Mouse (Mus musculus) neural tube, embryonic 14.5 days (tissue): ENCODE measurements around the gene Kpna3. TPM values are rescaled to one million over a fixed set of nuclear protein-coding genes. Genes with fewer than 3 reads are reported as not detected.

Experiments
- polyA plus RNA-seq: library from polyadenylated mRNA; unstranded; fragments of >200 nt; fragmentation: Nextera tagmentation; extraction: Ambion mirVana; gene quantifications from 2 replicates; pipeline ENCODE4 v1.2.1, GENCODE M21; 2014

The Kpna3 gene
- polyA plus RNA-seq, 1 experiment from 2014 or later = 82.1 TPM

Other genes with a start within 250 kb of the Kpna3 start
- 0.27 and 0.29 TPM in 2 replicates for gene Sgcg, start 181.4 kb downstream of the Kpna3 start, polyA plus RNA-seq
- 0.32 and 0.37 TPM in 2 replicates for gene Arl11, start 130.1 kb downstream of the Kpna3 start, polyA plus RNA-seq
- 10.9 and 11.1 TPM in 2 replicates for gene Ebpl, start 79.4 kb downstream of the Kpna3 start, polyA plus RNA-seq
- gene Spryd7, start 117.0 kb upstream of the Kpna3 start, polyA plus RNA-seq = 61.4 and 66.3 TPM in 2 replicates
- gene Trim13, start 158.4 kb upstream of the Kpna3 start, polyA plus RNA-seq = 48.5 and 55.8 TPM in 2 replicates
- gene Kcnrg, start 167.6 kb upstream of the Kpna3 start, polyA plus RNA-seq = 4.4 and 4.8 TPM in 2 replicates